Mouse (Mus musculus) stomach, postnatal 0 days (tissue): Measurements from ENCODE around the gene Rxfp2. TPM values are rescaled to one million over a fixed set of nuclear protein-coding genes. Genes with fewer than 3 reads are reported as not detected.

Experiments used
- ATAC-seq: fragments of 200-750 bp; cut with Nextera tagmentation; 2 replicates; pipeline ENCODE4 v1.8.0; 2017; ENCODE audit not compliant: low FRiP score, low TSS enrichment
- DNase-seq: peaks from one replicate; pipeline ENCODE4 v3.0.0-alpha.2; 2016; ENCODE audit warnings: low spot score
- H3K27ac ChIP-seq: fragments of 300-500 bp; sonication (generic); replicated peaks from 2 replicates; pipeline ENCODE4 v1.5.1; 2014; ENCODE audit warnings: mild to moderate bottlenecking, control low read depth
- H3K27me3 ChIP-seq: fragments of 300-500 bp; sonication (generic); 2 replicates; pipeline ENCODE4 v1.6.1; 2014; ENCODE audit warnings: low read length; ENCODE audit not compliant: control insufficient read depth, insufficient read depth
- H3K36me3 ChIP-seq: fragments of 300-500 bp; sonication (generic); 2 replicates; pipeline ENCODE4 v1.6.1; 2014; ENCODE audit warnings: low read length, mixed read lengths; ENCODE audit not compliant: control insufficient read depth, insufficient read depth
- H3K4me1 ChIP-seq: fragments of 300-500 bp; sonication (generic); replicated peaks from 2 replicates; pipeline ENCODE4 v1.6.1; 2014; ENCODE audit warnings: antibody characterized with exemption; ENCODE audit not compliant: control insufficient read depth, insufficient read depth
- H3K4me2 ChIP-seq: fragments of 300-500 bp; sonication (generic); replicated peaks from 2 replicates; pipeline ENCODE4 v1.6.1; 2014; ENCODE audit warnings: low read depth, mild to moderate bottlenecking, control low read depth, moderate library complexity
- H3K4me3 ChIP-seq: fragments of 300-500 bp; sonication (generic); 2 replicates; pipeline ENCODE4 v1.5.1; 2014; ENCODE audit warnings: low read depth, low read length, control low read depth
- H3K9ac ChIP-seq: fragments of 300-500 bp; sonication (generic); 2 replicates; pipeline ENCODE4 v1.6.1; 2014; ENCODE audit warnings: mild to moderate bottlenecking, low read length, control low read depth, mixed read lengths
- H3K9me3 ChIP-seq: fragments of 300-500 bp; sonication (generic); 2 replicates; pipeline ENCODE4 v1.6.1; 2016; ENCODE audit warnings: low read length; ENCODE audit not compliant: control insufficient read depth
- CTCF ChIP-seq: IDR thresholded peaks from 2 replicates; pipeline ENCODE4 v1.5.1; 2016; ENCODE audit warnings: antibody characterized with exemption, low read depth, mild to moderate bottlenecking, moderate library complexity
- EP300 ChIP-seq: optimal IDR thresholded peaks from 2 replicates; pipeline ENCODE3; 2016; ENCODE audit warnings: antibody characterized with exemption
- WGBS: fragments of 180-500 bp; shearing (Covaris S2); extraction: QIAGEN DNeasy Blood & Tissue Kit; methylation state at CpG from one replicate; pipeline ENCODE4 v1.1.7; 2014; 5-methylcytosine and 5-hydroxymethylcytosine counted together
- polyA plus RNA-seq: library from polyadenylated mRNA; unstranded; fragments of >200 nt; fragmentation: Nextera tagmentation; extraction: Ambion mirVana; gene quantifications from 2 replicates; pipeline ENCODE4 v1.2.1, GENCODE M21; 2015

Rxfp2 gene
- polyA plus RNA-seq, 1 experiment from 2014 or later, result 0.06 TPM

GRCm38 (mm10) chr5:149997321-149998034, 21.0 kb upstream of the Rxfp2 start:
- ATAC-seq, result no peak
- 65% methylated on average over 22 of the region's 22 CpGs for WGBS
- H3K9me3 ChIP-seq, result no peaks in the 10 kb centered on the region
- no peaks in the 10 kb centered on the region for H3K27me3 ChIP-seq
- no peak overlapping the region for H3K4me2 ChIP-seq
- TF ChIP-seq CTCF (no peak), EP300 (no peak)
- no peak for DNase-seq
- no peak overlapping the region for H3K9ac ChIP-seq
- H3K4me3 ChIP-seq, result no peak overlapping the region
- no peaks in the 10 kb centered on the region for H3K4me1 ChIP-seq
- H3K27ac ChIP-seq, result no peak overlapping the region
- no peaks in the 10 kb centered on the region for H3K36me3 ChIP-seq

DNA sequence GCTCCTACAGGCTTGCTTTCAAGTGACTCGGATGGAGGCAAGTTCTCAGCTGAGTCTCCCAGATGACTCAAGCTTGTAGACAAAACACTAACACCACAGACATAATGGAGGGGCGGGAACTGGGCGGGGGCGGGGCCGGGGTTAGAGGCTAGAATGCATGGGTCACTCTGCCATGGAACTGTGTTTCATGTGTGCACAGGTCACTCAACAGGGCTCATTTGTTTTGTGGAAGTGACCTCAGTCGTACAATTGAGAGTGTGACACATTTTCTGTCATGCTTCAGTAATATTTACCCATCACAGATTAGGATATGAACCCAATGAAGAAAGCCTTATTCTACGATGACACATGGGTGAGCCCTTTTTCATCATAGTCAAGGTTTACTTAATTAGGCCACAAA, 20.2 kb upstream of the Rxfp2 start:
- Histone ChIP-seq H3K4me1 (no peaks in the 10 kb centered on the region), H3K36me3 (no peaks in the 10 kb centered on the region), H3K9ac (no peak overlapping the region), H3K4me2 (no peak overlapping the region), H3K27ac (no peak overlapping the region), H3K4me3 (no peak overlapping the region), H3K9me3 (no peaks in the 10 kb centered on the region), H3K27me3 (no peaks in the 10 kb centered on the region)
- DNase-seq, result no peak
- WGBS, result 53% methylated on average over 7 of the region's 7 CpGs
- TF ChIP-seq CTCF, result no peak
- TF ChIP-seq EP300, result no peak
- ATAC-seq, result peak; percentile 67

DNA sequence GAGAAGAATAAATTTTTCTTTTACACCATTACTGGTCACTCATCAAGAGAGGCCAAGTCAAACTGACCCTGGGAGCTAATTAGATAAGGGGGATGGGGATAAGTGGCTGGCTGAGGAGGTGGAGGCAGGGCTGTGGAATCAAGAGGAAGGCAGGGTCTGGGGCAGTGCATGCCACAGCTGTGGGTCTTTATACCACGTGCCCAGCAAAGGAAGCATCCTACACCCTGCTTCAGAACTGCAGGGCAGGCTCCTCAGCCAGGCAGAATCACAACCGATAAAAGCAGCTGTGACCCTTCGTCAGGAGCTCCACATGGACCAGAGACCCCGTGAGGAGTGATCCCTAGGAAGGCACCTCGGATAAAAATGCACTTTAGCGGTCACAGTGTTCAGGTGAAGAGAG, 13.1 kb upstream of the Rxfp2 start:
- Histone ChIP-seq H3K36me3 (no peaks in the 10 kb centered on the region), H3K4me2 (no peak overlapping the region), H3K27ac (no peak overlapping the region), H3K9ac (no peak overlapping the region; the same call in 1 of the 2 replicates), H3K9me3 (no peaks in the 10 kb centered on the region), H3K4me1 (no peaks in the 10 kb centered on the region), H3K4me3 (no peak overlapping the region), H3K27me3 (no peaks in the 10 kb centered on the region)
- 29% methylated on average over 6 of the region's 6 CpGs for WGBS
- DNase-seq (peak; percentile 9), ATAC-seq (no peak)
- TF ChIP-seq EP300, result no peak
- no peak for TF ChIP-seq CTCF

- Histone ChIP-seq H3K36me3 (no peaks in the 10 kb centered on the region), H3K4me2 (no peak overlapping the region), H3K27ac (no peak overlapping the region), H3K27me3 (no peaks in the 10 kb centered on the region), H3K4me1 (no peaks in the 10 kb centered on the region), H3K4me3 (no peak overlapping the region), H3K9ac (no peak overlapping the region), H3K9me3 (no peaks in the 10 kb centered on the region)
- ATAC-seq (no peak), DNase-seq (no peak)
- WGBS, result 41% methylated on average over 10 of the region's 10 CpGs
- TF ChIP-seq CTCF, result no peak
- no peak for TF ChIP-seq EP300
Measured at GRCm38 (mm10) chr5:150016861-150017260, 1.6 kb upstream of the Rxfp2 start.

- DNase-seq, result no peak
- Histone ChIP-seq H3K27ac (no peak overlapping the region), H3K9me3 (no peaks in the 10 kb centered on the region), H3K27me3 (no peaks in the 10 kb centered on the region), H3K9ac (no peak overlapping the region), H3K4me2 (no peak overlapping the region), H3K4me1 (no peaks in the 10 kb centered on the region), H3K4me3 (no peak overlapping the region), H3K36me3 (no peaks in the 10 kb centered on the region)
- TF ChIP-seq CTCF (peak; percentile 45), EP300 (no peak)
- WGBS, result 67% methylated on average over 9 of the region's 9 CpGs
- ATAC-seq, result no peak
Measured at GRCm38 (mm10) chr5:150017672-150018071, 803 bp upstream of the Rxfp2 start.

- H3K27me3 ChIP-seq, result no peaks in the 10 kb centered on the region
- H3K9ac ChIP-seq, result no peak overlapping the region
- ATAC-seq (0 out of 2 replicates have a peak, but pooled peaks have one; percentile 68), DNase-seq (peak; percentile 79)
- no peaks in the 10 kb centered on the region for H3K36me3 ChIP-seq
- H3K27ac ChIP-seq, result no peak overlapping the region
- no peaks in the 10 kb centered on the region for H3K9me3 ChIP-seq
- no peak overlapping the region for H3K4me2 ChIP-seq
- TF ChIP-seq CTCF (peak; percentile 99), EP300 (no peak)
- 7% methylated on average over 6 of the region's 6 CpGs for WGBS
- H3K4me1 ChIP-seq, result no peaks in the 10 kb centered on the region
- no peak overlapping the region for H3K4me3 ChIP-seq
Measured at GRCm38 (mm10) chr5:150020851-150021250, 2.4 kb downstream of the Rxfp2 start.
